Mouse (Mus musculus) liver, postnatal 0 days (tissue): ENCODE measurements around the gene Mpeg1.

Source experiments
- CTCF ChIP-seq: sonication (generic); IDR thresholded peaks from 2 replicates; pipeline ENCODE4 v1.5.1; 2016; ENCODE audit warnings: antibody characterized with exemption, low read depth
- EP300 ChIP-seq: IDR thresholded peaks from 2 replicates; pipeline ENCODE4 v1.6.1; 2016; ENCODE audit warnings: antibody characterized with exemption, low read depth, mild to moderate bottlenecking

DNA sequence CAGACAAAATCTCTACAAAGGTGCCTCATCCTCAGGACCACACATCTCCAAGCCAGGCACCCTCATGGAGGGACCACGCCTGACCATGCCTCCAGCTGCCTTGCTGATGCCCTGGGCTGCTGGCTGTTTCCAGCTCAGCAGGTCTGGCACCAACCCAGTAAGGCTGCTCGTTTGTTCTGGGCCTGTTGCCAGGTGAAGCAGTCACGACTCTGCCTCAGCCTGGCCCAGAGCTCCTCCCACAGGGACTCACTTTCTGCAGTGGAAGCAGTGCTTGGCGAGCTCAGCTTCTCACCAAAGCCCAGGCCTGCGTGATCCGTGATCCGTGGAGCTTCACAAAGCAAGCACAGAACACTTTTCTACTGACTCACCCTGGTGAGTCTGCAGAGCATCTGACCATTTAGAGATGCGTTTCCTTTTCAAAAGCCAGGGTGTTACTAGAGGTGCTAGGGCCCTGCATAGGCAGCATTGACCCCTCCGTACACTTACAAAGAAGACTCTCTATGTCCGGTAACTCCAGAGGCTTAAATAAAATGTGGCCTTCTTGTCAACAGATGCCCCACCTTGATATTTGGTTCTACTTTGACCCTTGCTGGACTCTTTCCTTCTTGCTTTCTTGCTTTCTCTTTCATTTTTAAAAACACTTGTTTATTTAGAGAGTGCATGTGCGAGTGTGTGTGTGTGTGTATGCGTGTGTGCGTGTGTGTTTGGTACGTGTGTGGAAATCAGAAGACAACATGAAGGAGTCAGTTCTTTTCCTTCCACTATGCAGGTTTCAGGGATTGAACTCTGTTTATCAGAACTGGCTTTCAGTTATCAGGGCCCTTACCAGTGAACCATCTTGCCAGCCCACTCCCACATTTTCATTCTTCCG lies 15.0 kb downstream of the Mpeg1 start:
- TF ChIP-seq CTCF (no peak), EP300 (no peak)
